Mouse (Mus musculus) heart, postnatal 0 days (tissue): Measurements from ENCODE around the gene Reg2. TPM values are rescaled to one million over a fixed set of nuclear protein-coding genes. Genes with fewer than 3 reads are reported as not detected.
"Not testable (repeated sequence)": the region's sequence is repeated elsewhere in the genome, so short reads cannot be mapped to it uniquely, and the experiment has no call there.

Experiments
- ATAC-seq: fragments of 200-750 bp; cut with Nextera tagmentation; 2 replicates; pipeline ENCODE4 v1.8.0; 2017; ENCODE audit warnings: low read depth, moderate number of reproducible peaks, moderate library complexity; ENCODE audit not compliant: insufficient read depth
- DNase-seq: peaks from one replicate; pipeline ENCODE4 v3.0.0-alpha.2; 2016; ENCODE audit warnings: low spot score
- H3K27ac ChIP-seq: fragments of 300-500 bp; sonication (generic); 2 replicates; pipeline ENCODE4 v1.5.1; 2014; ENCODE audit warnings: low read depth, mild to moderate bottlenecking
- H3K27me3 ChIP-seq: fragments of 300-500 bp; sonication (generic); 2 replicates; pipeline ENCODE4 v1.6.1; 2014; ENCODE audit warnings: low read length, mixed read lengths; ENCODE audit not compliant: control insufficient read depth, insufficient read depth
- H3K36me3 ChIP-seq: fragments of 300-500 bp; sonication (generic); replicated peaks from 2 replicates; pipeline ENCODE4 v1.6.1; 2014; ENCODE audit warnings: low read length, mixed read lengths; ENCODE audit not compliant: control insufficient read depth, insufficient read depth
- H3K4me1 ChIP-seq: fragments of 300-500 bp; sonication (generic); 2 replicates; pipeline ENCODE4 v1.6.1; 2014; ENCODE audit warnings: antibody characterized with exemption; ENCODE audit not compliant: control insufficient read depth, insufficient read depth
- H3K4me2 ChIP-seq: fragments of 300-500 bp; sonication (generic); 2 replicates; pipeline ENCODE4 v1.6.1; 2014; ENCODE audit warnings: low read depth, mild to moderate bottlenecking, low read length, moderate library complexity
- H3K4me3 ChIP-seq: fragments of 300-500 bp; sonication (generic); 2 replicates; pipeline ENCODE4 v1.5.1; 2014; ENCODE audit warnings: low read depth, low read length
- H3K9ac ChIP-seq: fragments of 300-500 bp; sonication (generic); replicated peaks from 2 replicates; pipeline ENCODE4 v1.6.1; 2014; ENCODE audit warnings: low read depth, low read length, mixed read lengths
- H3K9me3 ChIP-seq: fragments of 300-500 bp; sonication (generic); replicated peaks from 2 replicates; pipeline ENCODE4 v1.6.1; 2016; ENCODE audit warnings: low read length; ENCODE audit not compliant: control insufficient read depth
- CTCF ChIP-seq: IDR thresholded peaks from 2 replicates; pipeline ENCODE4 v1.5.1; 2016; ENCODE audit warnings: antibody characterized with exemption, control low read depth, low read depth
- EP300 ChIP-seq: IDR thresholded peaks from 2 replicates; pipeline ENCODE4 v1.6.1; 2016; ENCODE audit warnings: antibody characterized with exemption, low read depth
- WGBS: fragments of 180-500 bp; shearing (Covaris S2); extraction: QIAGEN DNeasy Blood & Tissue Kit; methylation state at CpG from one replicate; pipeline ENCODE4 v1.1.7; 2014; 5-methylcytosine and 5-hydroxymethylcytosine counted together
- polyA plus RNA-seq: library from polyadenylated mRNA; unstranded; fragments of >200 nt; fragmentation: Nextera tagmentation; extraction: Ambion mirVana; gene quantifications from 2 replicates; pipeline ENCODE4 v1.2.1, GENCODE M21; 2015
- total RNA-seq: library from RNA; depleted of rRNA; stranded (reverse); fragments of >200 nt; gene quantifications from 2 replicates; pipeline ENCODE4 v1.2.3, GENCODE M21; 2014; ENCODE audit warnings: low replicate concordance; rRNA removed

Reg2 gene
- total RNA-seq (not detected in 2 replicates), polyA plus RNA-seq (not detected in 2 replicates)

- H3K4me3 ChIP-seq, H3K9me3 ChIP-seq, H3K4me1 ChIP-seq, H3K27ac ChIP-seq, H3K9ac ChIP-seq, H3K36me3 ChIP-seq, H3K27me3 ChIP-seq, H3K4me2 ChIP-seq, ATAC-seq, DNase-seq: not testable (repeated sequence)
- 87% methylated on average over 4 of the region's 17 CpGs for WGBS
These were observed at the start of gene Reg2 for GRCm38 (mm10) chr6:78395323-78395722. Gene Reg2 (plus strand): TSS chr6:78395623.

GRCm38 (mm10) chr6:78361971-78362563, 33.4 kb upstream of the Reg2 start:
- ATAC-seq: no peak
- H3K36me3 ChIP-seq: no peaks in the 10 kb centered on the region
- H3K4me3 ChIP-seq: no peak overlapping the region
- H3K9ac ChIP-seq: no peak overlapping the region
- no peaks in the 10 kb centered on the region for H3K27me3 ChIP-seq
- no peak overlapping the region for H3K27ac ChIP-seq
- H3K4me2 ChIP-seq: no peak overlapping the region
- no peak for TF ChIP-seq EP300
- DNase-seq: no peak
- no peaks in the 10 kb centered on the region for H3K4me1 ChIP-seq
- no peaks in the 10 kb centered on the region for H3K9me3 ChIP-seq
- WGBS: 36% methylated on average over 2 of the region's 2 CpGs

GRCm38 (mm10) chr6:78370357-78370756, 25.1 kb upstream of the Reg2 start, which contains the start of gene Reg3b:
Gene Reg3b (plus strand): TSS chr6:78370657.
- Histone ChIP-seq H3K27ac (no peak within 1 kb of the TSS), H3K4me1 (no peaks in the 10 kb centered on the region), H3K36me3 (no peaks in the 10 kb centered on the region), H3K27me3 (no peaks in the 10 kb centered on the region), H3K4me3 (no peak within 1 kb of the TSS), H3K9ac (no peak within 1 kb of the TSS), H3K9me3 (no peaks in the 10 kb centered on the region), H3K4me2 (no peak within 1 kb of the TSS)
- ATAC-seq (no peak), DNase-seq (no peak)
- TF ChIP-seq CTCF: no peak
- no peak for TF ChIP-seq EP300
- 70% methylated on average over 2 of the region's 2 CpGs for WGBS

GRCm38 (mm10) chr6:78378765-78379164, 16.7 kb upstream of the Reg2 start, which contains the start of gene Reg3d:
Gene Reg3d (minus strand): TSS chr6:78378865.
- 51% methylated on average over 2 of the region's 2 CpGs for WGBS
- ATAC-seq: no peak
- H3K27me3 ChIP-seq: no peaks in the 10 kb centered on the region
- H3K4me1 ChIP-seq: no peaks in the 10 kb centered on the region
- 0 out of 2 replicates have a peak, but pooled peaks cover 2% of the 10 kb centered on the region for H3K9me3 ChIP-seq
- no peak for TF ChIP-seq CTCF
- no peak for TF ChIP-seq EP300
- no peak for DNase-seq
- H3K9ac ChIP-seq: no peak within 1 kb of the TSS
- H3K36me3 ChIP-seq: no peaks in the 10 kb centered on the region
- H3K27ac ChIP-seq: no peak within 1 kb of the TSS
- H3K4me3 ChIP-seq: no peak within 1 kb of the TSS
- H3K4me2 ChIP-seq: no peak within 1 kb of the TSS

GRCm38 (mm10) chr6:78380409-78380808, 15.0 kb upstream of the Reg2 start, which contains the start of gene Reg3a:
Gene Reg3a (plus strand): TSS chr6:78380709.
- H3K4me1 ChIP-seq: no peaks in the 10 kb centered on the region
- H3K9me3 ChIP-seq: 0 out of 2 replicates have a peak, but pooled peaks cover 2% of the 10 kb centered on the region
- no peak for TF ChIP-seq CTCF
- TF ChIP-seq EP300: no peak
- no peak within 1 kb of the TSS for H3K4me2 ChIP-seq
- H3K27ac ChIP-seq: no peak within 1 kb of the TSS
- H3K9ac ChIP-seq: no peak within 1 kb of the TSS
- H3K4me3 ChIP-seq: no peak within 1 kb of the TSS
- no peaks in the 10 kb centered on the region for H3K36me3 ChIP-seq
- no peaks in the 10 kb centered on the region for H3K27me3 ChIP-seq
- DNase-seq (no peak), ATAC-seq (no peak)

GRCm38 (mm10) chr6:78385609-78386008, 9.8 kb upstream of the Reg2 start:
- Histone ChIP-seq H3K4me2 (no peak overlapping the region), H3K36me3 (no peaks in the 10 kb centered on the region), H3K4me1 (no peaks in the 10 kb centered on the region), H3K9ac (no peak overlapping the region), H3K9me3 (no peaks in the 10 kb centered on the region), H3K27me3 (no peaks in the 10 kb centered on the region), H3K27ac (no peak overlapping the region), H3K4me3 (no peak overlapping the region)
- no peak for ATAC-seq
- DNase-seq: no peak
- WGBS: 65% methylated on average over 3 of the region's 3 CpGs
- no peak for TF ChIP-seq EP300
- TF ChIP-seq CTCF: no peak

- DNase-seq, H3K36me3 ChIP-seq, H3K27me3 ChIP-seq, ATAC-seq, H3K9me3 ChIP-seq, H3K27ac ChIP-seq, H3K4me3 ChIP-seq, H3K9ac ChIP-seq, H3K4me2 ChIP-seq, H3K4me1 ChIP-seq: not testable (repeated sequence)
These were observed 27.0 kb downstream of the Reg2 start, which contains the start of gene Reg1 for GRCm38 (mm10) chr6:78422411-78422810. Gene Reg1 (plus strand): TSS chr6:78422711.
